Mouse (Mus musculus) right cerebral cortex, postnatal 4 days (tissue): ENCODE data around the gene Alg6.

Source experiments
- DNase-seq: peaks from one replicate; pipeline ENCODE4 v3.0.0-alpha.2; 2022

Gene Alg6

DNA sequence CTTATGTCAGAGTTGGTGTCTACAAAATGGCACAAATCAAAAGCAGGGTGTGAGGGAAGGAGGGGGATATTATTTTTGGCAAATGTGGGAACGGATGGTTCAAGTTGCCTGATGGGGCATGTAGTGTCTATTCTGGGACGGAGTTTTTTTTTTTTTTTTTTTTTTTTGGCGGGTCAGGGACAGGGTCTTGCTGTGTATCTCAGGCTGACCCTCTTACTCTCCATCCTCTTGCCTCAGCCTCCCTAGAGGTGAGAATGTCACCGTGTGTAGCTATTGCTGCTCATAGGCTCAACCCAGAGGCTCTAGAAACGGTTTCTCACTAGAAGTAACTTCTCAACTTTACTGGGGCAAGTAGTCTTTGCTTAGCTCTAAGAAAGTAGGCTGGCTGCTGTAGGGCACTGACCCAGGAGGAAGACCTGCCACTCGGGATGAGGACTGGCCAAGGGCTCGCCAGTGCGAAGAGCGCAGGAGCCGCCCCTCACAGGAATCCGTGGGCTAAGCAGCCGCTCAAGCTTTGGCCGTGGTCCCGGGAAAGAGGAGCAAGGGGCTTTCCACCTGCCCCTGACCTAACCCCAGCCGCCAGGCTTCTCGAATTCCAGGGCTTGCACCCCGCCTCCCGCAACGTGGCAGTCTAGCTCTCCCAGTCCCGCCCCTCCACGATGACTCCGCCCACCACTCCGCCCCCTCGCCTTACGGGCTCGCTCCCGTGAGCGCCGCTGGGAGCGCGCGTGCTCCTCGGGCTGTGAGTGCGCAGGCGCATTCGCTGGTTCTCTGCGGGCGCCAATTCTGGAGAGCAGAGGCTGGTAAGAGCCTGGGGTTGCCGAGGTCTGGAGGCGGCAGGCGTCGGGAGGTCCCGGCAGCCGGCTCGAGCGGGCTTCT lies at the start of gene Alg6:
Gene Alg6, plus strand, starts transcription at position 761 of the 879 bp plus-strand sequence.
- peak; percentile 97 for DNase-seq

DNA sequence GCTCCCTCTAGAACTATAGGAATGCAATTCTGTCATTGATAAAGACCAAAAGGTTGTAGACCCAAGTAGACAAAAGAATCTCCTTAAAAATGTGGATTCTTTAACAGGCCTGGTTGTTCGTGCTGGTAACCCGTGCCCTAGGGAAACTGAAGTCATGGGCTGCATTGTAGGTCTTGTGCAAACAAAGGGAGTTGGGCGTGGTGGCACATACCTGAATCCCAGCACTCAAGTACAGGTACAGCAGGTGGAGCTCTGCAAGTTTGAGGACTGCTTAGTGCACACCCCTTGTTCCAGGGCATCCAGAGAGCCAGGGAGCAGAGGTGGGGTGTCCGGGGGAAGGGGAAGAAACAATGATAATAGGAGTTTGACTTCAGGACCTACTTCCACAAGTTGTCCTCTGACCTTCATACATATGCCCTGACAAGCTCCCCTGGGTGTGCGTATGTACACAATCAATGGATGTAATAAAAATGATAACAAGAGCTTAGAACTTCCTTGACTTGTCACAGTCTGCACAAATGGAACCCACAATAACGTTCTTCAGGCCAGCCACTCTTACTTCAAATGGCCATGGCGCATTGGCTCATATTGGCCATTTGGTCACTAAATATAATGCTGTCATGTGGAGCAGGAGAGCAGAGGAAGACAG lies 45.1 kb upstream of the Alg6 start:
- no peak for DNase-seq

GRCm38 (mm10) chr4:99675191-99675590 lies 40.3 kb upstream of the Alg6 start:
- no peak for DNase-seq

GRCm38 (mm10) chr4:99683941-99684340 lies 31.5 kb upstream of the Alg6 start:
- DNase-seq: no peak

DNA sequence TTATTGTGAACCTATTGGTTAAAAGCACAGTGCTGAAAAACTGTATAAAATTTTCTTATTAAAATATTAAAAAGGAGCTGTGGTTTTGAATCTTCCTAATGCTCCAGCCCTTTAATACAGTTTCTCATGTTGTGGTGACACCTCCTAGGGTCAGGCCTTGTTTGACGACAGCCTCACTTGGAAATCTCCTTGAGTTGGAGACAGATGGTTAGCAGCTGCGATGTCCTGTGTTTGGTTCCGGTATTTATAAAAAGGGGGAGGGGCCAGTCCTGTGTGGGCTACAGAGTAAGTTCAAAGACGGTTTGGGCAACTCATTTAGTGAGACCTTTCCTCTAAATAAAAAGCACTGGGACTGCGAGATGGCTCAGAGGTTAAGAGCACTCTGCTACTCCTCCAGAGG lies 29.2 kb upstream of the Alg6 start:
- no peak for DNase-seq

GRCm38 (mm10) chr4:99712583-99713183 lies 2.8 kb upstream of the Alg6 start:
- DNase-seq: no peak

DNA sequence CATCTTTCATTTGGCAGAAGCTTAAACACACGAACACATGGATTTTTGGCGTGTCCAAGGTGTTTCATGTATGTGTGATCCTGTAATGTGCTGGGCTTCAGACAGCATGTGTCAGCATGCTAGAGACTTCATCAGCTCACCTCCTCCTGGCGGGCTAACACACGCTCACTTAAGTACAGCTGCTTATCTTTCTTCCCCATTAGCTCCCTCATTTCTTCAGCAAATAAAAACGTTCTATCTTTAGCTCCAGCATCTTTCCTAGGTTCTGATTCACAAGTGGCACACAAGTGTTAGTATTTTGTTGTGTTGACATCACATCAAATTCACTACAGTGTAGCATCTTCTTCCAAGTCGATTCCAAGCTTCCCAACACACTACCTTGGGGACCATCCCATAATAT lies 1.5 kb upstream of the Alg6 start:
- DNase-seq: no peak

GRCm38 (mm10) chr4:99715783-99716416 lies 436 bp downstream of the Alg6 start:
- DNase-seq: no peak

GRCm38 (mm10) chr4:99717905-99718304 lies 2.4 kb downstream of the Alg6 start:
- DNase-seq: no peak

- no peak for DNase-seq
These were observed 8.9 kb downstream of the Alg6 start for GRCm38 (mm10) chr4:99724331-99724730.

DNA sequence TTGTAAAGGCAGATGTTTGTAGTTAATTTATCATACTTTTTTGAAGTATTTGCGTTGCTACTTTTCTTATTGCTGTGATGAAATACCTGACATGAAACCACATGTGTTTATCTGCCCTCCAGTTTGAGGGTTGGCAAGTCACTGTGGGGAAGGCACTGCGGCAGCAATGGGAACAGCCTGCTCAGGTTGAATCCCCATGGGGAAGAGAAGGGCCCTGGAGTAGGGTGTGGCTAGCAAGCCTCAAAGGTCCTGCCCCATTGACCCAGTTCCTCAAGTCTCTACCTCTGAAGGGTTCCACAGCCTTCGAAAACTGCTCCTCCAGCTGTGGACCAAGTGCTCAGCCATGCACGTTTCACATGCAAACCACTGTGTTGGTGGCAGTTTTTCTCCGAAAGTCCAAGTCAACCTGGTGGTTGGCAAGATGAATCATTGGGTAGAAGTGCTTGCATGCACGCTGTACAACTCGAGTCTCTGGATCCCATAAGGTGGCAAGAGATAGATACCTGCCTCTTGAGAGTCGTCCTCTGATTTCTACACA lies 10.5 kb downstream of the Alg6 start:
- DNase-seq: no peak

GRCm38 (mm10) chr4:99739836-99740235 lies 24.4 kb downstream of the Alg6 start:
- no peak for DNase-seq

DNA sequence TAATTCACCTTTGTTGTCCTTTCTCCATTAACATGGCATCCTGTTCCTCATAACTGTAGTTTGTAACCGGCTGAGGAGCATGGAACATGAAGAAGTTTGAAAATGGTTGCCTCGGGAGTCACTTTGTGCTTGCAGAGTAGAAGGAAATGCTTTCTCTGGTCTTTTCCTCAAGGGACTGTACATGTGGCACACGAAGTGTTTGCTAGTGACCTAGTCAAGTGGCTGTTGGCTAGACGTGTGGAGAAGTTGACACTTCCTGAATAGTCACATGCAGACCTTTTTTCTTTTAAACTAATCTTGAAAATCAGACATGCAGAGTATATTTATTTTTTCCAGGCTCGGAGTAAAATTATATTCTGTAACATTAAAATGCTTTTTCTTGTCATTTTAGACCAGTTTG lies 37.0 kb downstream of the Alg6 start:
- no peak for DNase-seq

DNA sequence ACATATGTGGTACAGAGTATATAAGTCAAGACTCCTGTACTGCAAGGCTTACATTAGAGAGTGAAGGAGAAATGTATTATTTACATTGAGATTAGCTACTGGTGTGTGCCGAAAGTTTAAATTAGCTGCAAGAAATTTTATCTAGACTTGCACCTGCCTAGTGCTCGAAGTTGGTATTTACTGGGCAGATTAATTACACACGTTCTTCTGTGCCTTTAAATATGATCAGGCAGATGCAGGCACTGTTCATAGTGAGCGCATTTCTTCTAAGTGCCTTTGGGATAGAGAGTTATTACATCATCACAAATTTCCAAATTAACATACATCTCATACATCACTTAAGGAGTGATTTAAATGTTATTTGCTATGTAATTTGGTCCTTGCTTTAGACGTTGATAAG lies 50.8 kb downstream of the Alg6 start:
- DNase-seq: no peak

DNA sequence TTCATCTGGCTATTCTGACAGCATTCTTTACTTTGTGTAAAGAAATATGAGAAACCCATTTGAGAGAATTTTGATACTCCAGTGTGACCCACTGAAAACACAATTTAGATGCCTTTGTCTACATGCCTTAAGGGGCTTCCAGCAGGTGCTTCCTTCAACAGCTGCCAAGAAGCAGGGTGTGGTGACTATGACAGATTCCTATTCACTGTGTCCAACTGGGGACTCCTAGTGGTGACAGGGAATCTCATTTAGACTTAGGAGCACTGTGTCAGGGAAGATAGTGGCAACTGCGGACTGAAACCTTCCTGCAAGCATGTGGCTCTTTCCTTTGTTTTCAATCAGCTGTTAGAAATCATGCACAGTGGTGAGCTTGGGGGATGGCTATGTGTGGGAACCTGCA lies 51.3 kb downstream of the Alg6 start:
- no peak for DNase-seq

DNA sequence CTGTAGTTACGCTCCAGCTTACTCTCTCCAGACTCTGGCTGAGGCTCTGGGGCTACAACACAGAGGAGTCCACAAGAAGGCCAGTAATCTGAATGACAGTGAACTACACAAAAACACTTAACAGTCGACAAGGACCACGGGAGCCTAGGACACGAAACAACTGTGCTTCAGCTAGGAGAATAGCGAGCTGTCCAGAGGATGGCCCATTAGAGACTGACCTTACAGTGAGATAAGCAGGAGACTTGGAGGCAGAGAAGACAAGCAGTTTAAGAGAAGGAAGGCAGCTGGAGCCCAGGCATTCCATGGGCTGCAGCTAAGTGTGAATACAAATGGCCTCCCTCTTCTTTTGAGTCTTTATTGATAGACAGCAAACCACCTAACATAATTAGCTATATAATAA lies 55.1 kb downstream of the Alg6 start:
- no peak for DNase-seq

DNA sequence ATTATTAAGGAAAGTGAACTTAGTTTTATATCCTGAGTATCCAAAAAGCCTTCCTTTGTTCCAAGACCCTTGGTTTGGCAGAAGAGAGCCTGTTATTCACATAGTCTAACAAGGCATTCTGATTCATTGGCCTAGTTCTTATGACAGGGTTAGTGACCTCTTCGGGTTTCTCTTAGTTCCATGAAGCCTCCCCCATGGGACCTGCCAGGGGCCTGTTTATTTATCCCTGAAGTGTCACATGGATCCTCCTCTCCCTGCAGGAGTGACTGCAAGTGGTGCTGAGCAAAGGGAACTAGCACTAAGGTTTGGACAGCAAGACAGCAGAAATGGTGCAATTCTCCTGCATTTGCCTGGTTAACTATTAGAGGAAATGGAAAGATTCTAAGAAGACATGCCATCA lies 57.6 kb downstream of the Alg6 start:
- DNase-seq: no peak

GRCm38 (mm10) chr4:99792365-99792764 lies 76.9 kb downstream of the Alg6 start:
- DNase-seq: no peak
